Mouse (Mus musculus): ENCODE measurements at regions not wholly inside any gene's neighbourhood (a gene's known extent, or its start where the extent isn't known, plus 50 kb on each side); places are given as distances from the start of the nearest gene placed in this dataset.
A peak's percentile ranks its signal among the peaks of the same experiment; 100 is the strongest.

DNA sequence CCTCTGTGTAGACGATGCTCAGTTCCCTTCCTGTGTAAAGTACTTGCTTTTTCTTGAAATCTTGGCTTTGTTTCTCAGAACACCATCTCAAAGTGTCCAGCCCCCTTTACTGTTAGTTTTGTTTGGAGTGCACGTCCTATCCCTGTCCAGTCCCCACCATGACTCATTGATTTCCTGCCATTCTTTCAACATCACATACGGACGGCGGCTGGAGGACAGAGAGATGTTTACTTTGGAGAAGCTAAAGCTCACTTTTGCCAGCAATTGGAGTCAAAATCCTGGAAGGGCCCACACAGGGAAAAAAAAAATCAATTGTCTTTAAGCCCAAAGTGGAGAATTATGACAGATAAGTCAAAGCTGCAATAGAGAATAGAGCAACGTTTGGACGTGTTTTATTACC lies 51.8 kb downstream of the Gm5426 start:
- Histone ChIP-seq H3K27me3 (no peaks in the 10 kb centered on the region), H3K4me1 (no peaks in the 10 kb centered on the region), H3K27ac (replicated peaks) (no peak overlapping the region), H3K9me3 (0 out of 2 replicates have a peak, but pooled peaks cover 3% of the 10 kb centered on the region), H3K4me2 (replicated peaks) (no peak overlapping the region), H3K9ac (replicated peaks) (no peak overlapping the region), H3K36me3 (no peaks in the 10 kb centered on the region), H3K4me3 (no peak overlapping the region)
- no peak for ATAC-seq (ENCODE audit: low FRiP score, low read depth)
- 69% methylated on average over 7 of the region's 7 CpGs for WGBS

DNA sequence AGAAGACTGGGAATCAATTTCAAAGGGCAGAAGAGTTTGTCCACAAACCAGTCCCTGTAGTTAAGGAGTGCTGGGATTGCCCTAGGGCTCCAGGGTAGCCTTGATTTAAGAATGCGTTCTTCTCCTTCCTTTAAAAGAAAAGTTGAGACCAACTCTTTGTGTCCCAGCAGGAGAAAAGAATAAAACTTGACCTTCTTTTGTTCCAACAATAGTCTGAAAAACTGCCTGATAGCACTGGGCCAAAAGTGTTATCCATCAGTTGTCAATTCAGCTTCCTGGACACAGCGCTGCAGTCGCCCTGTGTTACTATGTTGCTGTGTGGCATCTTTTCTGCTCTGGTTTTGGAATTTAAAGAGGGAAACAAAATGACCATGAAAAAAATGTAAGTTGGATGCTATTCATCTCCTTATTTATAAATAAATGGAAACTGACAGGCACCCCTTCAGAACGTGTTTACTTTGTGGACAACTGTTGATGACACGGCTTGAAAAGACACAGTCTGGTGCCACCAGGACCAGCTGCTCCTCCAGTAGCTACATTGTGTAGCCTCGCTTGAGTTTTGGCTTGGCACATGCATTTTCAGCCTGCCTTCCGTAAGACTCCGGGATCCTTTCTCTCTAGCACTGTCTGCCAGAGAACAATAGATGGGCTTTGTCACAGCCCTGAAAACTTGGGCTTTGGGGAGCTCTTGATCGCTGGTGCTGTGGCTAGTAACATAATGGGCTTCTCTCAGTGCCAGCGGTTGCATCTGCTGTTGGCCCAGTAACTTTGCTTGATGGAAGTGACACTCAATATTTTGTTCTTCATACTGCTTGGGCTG lies 54.0 kb downstream of the Gm5426 start:
- 0 out of 2 replicates have a peak overlapping the region, but pooled peaks have one; percentile 10 for H3K27ac ChIP-seq (replicated peaks)

GRCm38 (mm10) chr10:96200932-96201641 lies 64.7 kb downstream of the Gm5426 start:
- no peak overlapping the region for H3K27ac ChIP-seq (replicated peaks)
- no peak for ATAC-seq (ENCODE audit: low FRiP score, low read depth)
- WGBS: 85% methylated on average over 27 of the region's 27 CpGs
- H3K9ac ChIP-seq (replicated peaks): no peak overlapping the region
- H3K4me2 ChIP-seq (replicated peaks): no peak overlapping the region
- no peaks in the 10 kb centered on the region for H3K27me3 ChIP-seq
- no peak overlapping the region for H3K4me3 ChIP-seq
- no peaks in the 10 kb centered on the region for H3K4me1 ChIP-seq
- H3K9me3 ChIP-seq: no peaks in the 10 kb centered on the region
- H3K36me3 ChIP-seq: no peaks in the 10 kb centered on the region

More for the DNA sequence above, 54.0 kb downstream of the Gm5426 start:
- Histone ChIP-seq H3K36me3 (no peaks in the 10 kb centered on the region), H3K4me2 (replicated peaks) (no peak overlapping the region), H3K4me1 (no peaks in the 10 kb centered on the region), H3K9ac (replicated peaks) (no peak overlapping the region), H3K9me3 (0 out of 2 replicates have a peak, but pooled peaks cover 3% of the 10 kb centered on the region), H3K4me3 (no peak overlapping the region), H3K27me3 (no peaks in the 10 kb centered on the region)
- 45% methylated on average over 10 of the region's 10 CpGs for WGBS
- ATAC-seq (ENCODE audit: low FRiP score, low read depth): peak; percentile 88

DNA sequence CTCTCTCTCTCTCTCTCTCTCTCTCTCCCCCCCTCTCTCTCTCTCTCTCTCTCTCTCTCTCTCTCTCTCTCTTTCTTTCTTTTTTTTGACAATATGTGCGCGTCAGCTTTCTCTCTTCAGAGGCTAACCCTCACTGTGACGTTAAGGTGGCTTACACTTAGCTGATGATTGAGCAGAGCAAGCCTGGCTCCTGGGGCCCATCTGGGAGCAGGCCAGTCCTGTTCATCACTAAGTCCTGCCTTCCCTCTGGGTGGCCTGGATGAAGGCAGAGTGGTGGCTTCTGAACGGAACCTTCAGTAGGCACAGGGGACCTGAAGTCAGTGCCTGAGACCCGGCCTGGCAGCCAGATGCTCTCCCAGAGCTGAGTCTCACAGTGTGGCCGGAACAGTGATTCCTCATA lies 65.5 kb downstream of the Gm5426 start:
- Histone ChIP-seq H3K27ac (replicated peaks) (no peak overlapping the region), H3K4me3 (no peak overlapping the region), H3K36me3 (no peaks in the 10 kb centered on the region), H3K9ac (replicated peaks) (no peak overlapping the region), H3K4me2 (replicated peaks) (no peak overlapping the region), H3K4me1 (no peaks in the 10 kb centered on the region), H3K9me3 (no peaks in the 10 kb centered on the region), H3K27me3 (no peaks in the 10 kb centered on the region)
- 75% methylated on average over 6 of the region's 6 CpGs for WGBS
- no peak for ATAC-seq (ENCODE audit: low FRiP score, low read depth)

- H3K27me3 ChIP-seq: no peaks in the 10 kb centered on the region
- no peak overlapping the region for H3K4me2 ChIP-seq (replicated peaks)
- no peak for ATAC-seq (ENCODE audit: low FRiP score, low read depth)
Measured at GRCm38 (mm10) chr10:96202871-96203270, 66.5 kb downstream of the Gm5426 start.

DNA sequence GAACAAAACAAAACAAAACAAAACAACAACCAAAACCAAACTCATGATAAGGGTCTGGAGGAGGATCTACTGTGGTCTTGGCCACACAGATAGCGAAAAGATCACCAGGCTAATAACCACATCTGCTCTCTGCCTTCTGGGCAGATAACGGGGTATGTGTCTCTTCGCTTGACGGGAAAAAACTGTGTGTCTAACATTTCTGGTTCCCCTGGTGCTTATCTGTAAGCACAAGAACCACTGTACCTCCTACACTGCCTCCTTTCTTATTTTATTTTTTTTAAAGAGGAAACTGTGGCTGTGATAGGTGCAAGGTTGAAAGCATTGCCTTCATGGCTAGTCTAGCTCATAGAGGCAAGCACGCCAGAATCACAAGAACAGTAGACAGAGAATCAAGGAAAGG lies 67.8 kb downstream of the Gm5426 start:
- WGBS: 92% methylated on average over 5 of the region's 5 CpGs
- H3K4me3 ChIP-seq: no peak overlapping the region
- no peak overlapping the region for H3K27ac ChIP-seq (replicated peaks)
- ATAC-seq (ENCODE audit: low FRiP score, low read depth): no peak
- H3K9me3 ChIP-seq: no peaks in the 10 kb centered on the region
- H3K4me2 ChIP-seq (replicated peaks): no peak overlapping the region
- no peaks in the 10 kb centered on the region for H3K4me1 ChIP-seq
- H3K27me3 ChIP-seq: no peaks in the 10 kb centered on the region
- H3K36me3 ChIP-seq: no peaks in the 10 kb centered on the region
- no peak overlapping the region for H3K9ac ChIP-seq (replicated peaks)

More at GRCm38 (mm10) chr10:96202871-96203270, 66.5 kb downstream of the Gm5426 start:
- no peaks in the 10 kb centered on the region for H3K4me1 ChIP-seq
- no peak overlapping the region for H3K9ac ChIP-seq (replicated peaks)
- no peak overlapping the region for H3K4me3 ChIP-seq
- H3K27ac ChIP-seq (replicated peaks): no peak overlapping the region
- H3K36me3 ChIP-seq: no peaks in the 10 kb centered on the region
- no peaks in the 10 kb centered on the region for H3K9me3 ChIP-seq

GRCm38 (mm10) chr10:96209171-96209570 lies 72.8 kb downstream of the Gm5426 start:
- Histone ChIP-seq H3K27ac (replicated peaks) (no peak overlapping the region), H3K4me2 (replicated peaks) (no peak overlapping the region), H3K36me3 (no peaks in the 10 kb centered on the region), H3K4me3 (no peak overlapping the region), H3K9ac (replicated peaks) (no peak overlapping the region), H3K4me1 (peaks cover 1% of the 10 kb centered on the region; the same call in 1 of the 2 replicates), H3K27me3 (no peaks in the 10 kb centered on the region), H3K9me3 (no peaks in the 10 kb centered on the region)
- no peak for ATAC-seq (ENCODE audit: low FRiP score, low read depth)
- 82% methylated on average over 5 of the region's 5 CpGs for WGBS

DNA sequence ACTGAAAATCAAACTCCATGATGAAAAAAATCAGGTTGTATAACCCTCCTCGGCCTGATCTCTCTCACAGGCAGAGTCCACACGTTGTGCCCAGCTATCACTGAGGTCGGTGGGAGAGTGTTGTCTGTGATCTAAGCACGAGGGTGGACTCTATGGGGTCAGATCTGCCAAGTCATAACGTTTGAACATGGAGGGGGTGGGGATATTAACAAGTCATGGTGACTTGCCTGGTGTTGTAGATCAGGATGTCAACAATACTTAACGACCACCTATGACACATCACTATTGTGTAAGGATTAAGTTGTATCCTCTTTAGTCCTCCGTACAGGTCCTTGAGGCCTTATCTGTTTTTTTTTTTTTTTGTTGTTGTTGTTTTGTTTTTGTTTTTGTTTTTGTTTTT lies 74.8 kb downstream of the Gm5426 start:
- no peaks in the 10 kb centered on the region for H3K9me3 ChIP-seq
- 79% methylated on average over 7 of the region's 7 CpGs for WGBS
- H3K9ac ChIP-seq (replicated peaks): no peak overlapping the region
- ATAC-seq (ENCODE audit: low FRiP score, low read depth): no peak
- H3K4me3 ChIP-seq: no peak overlapping the region
- H3K36me3 ChIP-seq: no peaks in the 10 kb centered on the region
- no peak overlapping the region for H3K4me2 ChIP-seq (replicated peaks)
- no peaks in the 10 kb centered on the region for H3K27me3 ChIP-seq
- no peak overlapping the region for H3K27ac ChIP-seq (replicated peaks)
- peaks cover 3% of the 10 kb centered on the region; the same call in 1 of the 2 replicates for H3K4me1 ChIP-seq

DNA sequence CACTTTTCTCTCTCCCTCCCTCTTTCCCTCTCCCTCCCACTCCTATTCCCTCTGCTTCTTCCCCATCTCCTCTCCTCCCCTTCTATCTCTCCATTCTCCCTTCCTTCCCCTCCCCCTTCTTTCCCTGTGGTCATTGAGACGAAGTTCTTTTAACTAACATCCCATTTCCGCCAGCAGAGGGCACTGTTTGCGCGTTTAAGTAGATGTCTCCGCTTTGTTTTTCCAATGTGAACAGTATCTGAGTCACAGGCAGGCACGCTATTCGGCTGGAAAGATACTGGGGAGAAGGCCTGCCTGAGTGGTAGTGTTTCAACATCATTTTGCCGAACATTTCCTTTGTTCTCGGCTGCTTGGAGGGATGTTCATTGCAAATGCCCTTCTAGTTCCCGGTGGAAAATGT lies 77.5 kb downstream of the Gm5426 start:
- Histone ChIP-seq H3K4me2 (replicated peaks) (no peak overlapping the region), H3K27me3 (no peaks in the 10 kb centered on the region), H3K4me1 (peaks cover 3% of the 10 kb centered on the region; the same call in 1 of the 2 replicates), H3K9ac (replicated peaks) (no peak overlapping the region), H3K27ac (replicated peaks) (no peak overlapping the region; the same call in 1 of the 2 replicates), H3K36me3 (no peaks in the 10 kb centered on the region), H3K9me3 (no peaks in the 10 kb centered on the region), H3K4me3 (no peak overlapping the region)
- WGBS: 3% methylated on average over 10 of the region's 10 CpGs
- ATAC-seq (ENCODE audit: low FRiP score, low read depth): peak; percentile 86

DNA sequence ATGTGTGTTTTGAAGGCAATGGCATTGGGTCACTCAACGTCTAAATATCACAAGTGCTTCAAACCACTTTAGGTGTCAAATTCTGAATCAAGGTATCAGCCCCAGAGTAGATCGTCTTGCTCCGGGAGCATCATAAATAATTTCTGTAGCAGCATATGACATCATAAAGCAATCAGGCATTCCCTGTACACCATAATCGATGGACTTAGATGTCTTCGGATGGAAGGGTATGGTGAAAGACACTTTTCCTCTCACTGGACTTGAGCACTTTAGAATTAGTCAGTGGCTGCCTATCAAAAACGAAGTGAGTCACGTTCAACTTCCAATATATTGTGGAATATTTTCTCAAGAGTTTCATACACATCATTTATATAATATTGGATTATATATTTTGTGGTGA lies 77.9 kb downstream of the Gm5426 start:
- 77% methylated on average over 7 of the region's 7 CpGs for WGBS
- Histone ChIP-seq H3K36me3 (no peaks in the 10 kb centered on the region), H3K27me3 (no peaks in the 10 kb centered on the region), H3K27ac (replicated peaks) (no peak overlapping the region; the same call in 1 of the 2 replicates), H3K4me2 (replicated peaks) (no peak overlapping the region), H3K9ac (replicated peaks) (no peak overlapping the region), H3K4me1 (peaks cover 3% of the 10 kb centered on the region; the same call in 1 of the 2 replicates), H3K4me3 (no peak overlapping the region), H3K9me3 (no peaks in the 10 kb centered on the region)
- ATAC-seq (ENCODE audit: low FRiP score, low read depth): peak; percentile 18; the same call in 1 of the 2 replicates

GRCm38 (mm10) chr10:96214946-96215345 lies 78.5 kb downstream of the Gm5426 start:
- H3K4me3 ChIP-seq: no peak overlapping the region
- peaks cover 3% of the 10 kb centered on the region; the same call in 1 of the 2 replicates for H3K4me1 ChIP-seq
- 84% methylated on average over 6 of the region's 6 CpGs for WGBS
- no peak overlapping the region for H3K27ac ChIP-seq (replicated peaks)
- H3K9ac ChIP-seq (replicated peaks): no peak overlapping the region
- ATAC-seq (ENCODE audit: low FRiP score, low read depth): no peak
- no peak overlapping the region for H3K4me2 ChIP-seq (replicated peaks)
- no peaks in the 10 kb centered on the region for H3K36me3 ChIP-seq
- H3K27me3 ChIP-seq: no peaks in the 10 kb centered on the region
- H3K9me3 ChIP-seq: no peaks in the 10 kb centered on the region

GRCm38 (mm10) chr10:96220731-96221130 lies 84.3 kb downstream of the Gm5426 start:
- no peak for ATAC-seq (ENCODE audit: low FRiP score, low read depth)
- no peak overlapping the region for H3K9ac ChIP-seq (replicated peaks)
- H3K27ac ChIP-seq (replicated peaks): no peak overlapping the region
- no peaks in the 10 kb centered on the region for H3K36me3 ChIP-seq
- H3K4me3 ChIP-seq: no peak overlapping the region
- no peaks in the 10 kb centered on the region for H3K9me3 ChIP-seq
- WGBS: 93% methylated on average over 4 of the region's 4 CpGs
- no peaks in the 10 kb centered on the region for H3K4me1 ChIP-seq
- no peaks in the 10 kb centered on the region for H3K27me3 ChIP-seq
- no peak overlapping the region for H3K4me2 ChIP-seq (replicated peaks)
